Mouse (Mus musculus): ENCODE measurements at regions not wholly inside any gene's neighbourhood (a gene's known extent, or its start where the extent isn't known, plus 50 kb on each side); places are given as distances from the start of the nearest gene placed in this dataset.
"Not testable (repeated sequence)": the region's sequence is repeated elsewhere in the genome, so short reads cannot be mapped to it uniquely, and the experiment has no call there.

DNA sequence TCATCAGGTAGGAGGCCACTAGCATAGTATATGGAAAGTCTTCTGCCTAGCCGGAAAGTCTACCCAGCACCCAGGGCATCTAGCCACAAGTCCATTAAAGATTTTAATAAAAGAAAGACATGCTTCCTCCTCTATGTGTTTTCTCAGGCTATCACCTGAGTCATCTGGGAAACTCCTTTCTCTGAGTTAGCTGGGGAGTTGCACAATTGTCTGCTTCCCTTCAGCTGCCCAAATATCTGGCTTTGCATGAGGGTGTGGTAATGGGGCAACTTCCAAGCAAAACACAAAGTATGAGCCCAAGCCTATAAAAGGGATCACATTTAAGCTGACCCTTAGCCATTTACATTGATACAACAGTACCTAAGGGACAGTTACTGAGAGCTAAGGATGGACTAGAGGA is 376.9 kb upstream of the Tbl1xr1 start:
- Histone ChIP-seq H3K9ac (replicated peaks; ENCODE audit: low read depth, low read length) (no peak overlapping the region), H3K27me3 (ENCODE audit: control insufficient read depth, insufficient read depth, low read length) (no peaks in the 10 kb centered on the region), H3K4me1 (ENCODE audit: control insufficient read depth, insufficient read depth) (no peaks in the 10 kb centered on the region), H3K36me3 (replicated peaks; ENCODE audit: control insufficient read depth, insufficient read depth, low read length) (no peaks in the 10 kb centered on the region), H3K4me3 (ENCODE audit: low read depth, low read length) (no peak overlapping the region), H3K9me3 (replicated peaks; ENCODE audit: control insufficient read depth, low read length) (no peaks in the 10 kb centered on the region), H3K27ac (ENCODE audit: low read depth) (no peak overlapping the region), H3K4me2 (ENCODE audit: low read depth, low read length) (no peak overlapping the region)
- DNase-seq (ENCODE audit: low spot score) (no peak), ATAC-seq (ENCODE audit: insufficient read depth, low read depth) (no peak)
- no peak for TF ChIP-seq EP300 (IDR thresholded peaks at IDR 0.05; ENCODE audit: low read depth)
- no peak for TF ChIP-seq CTCF (IDR thresholded peaks at IDR 0.05; ENCODE audit: low read depth)
- 97% methylated on average over 1 of the region's 1 CpGs for WGBS

DNA sequence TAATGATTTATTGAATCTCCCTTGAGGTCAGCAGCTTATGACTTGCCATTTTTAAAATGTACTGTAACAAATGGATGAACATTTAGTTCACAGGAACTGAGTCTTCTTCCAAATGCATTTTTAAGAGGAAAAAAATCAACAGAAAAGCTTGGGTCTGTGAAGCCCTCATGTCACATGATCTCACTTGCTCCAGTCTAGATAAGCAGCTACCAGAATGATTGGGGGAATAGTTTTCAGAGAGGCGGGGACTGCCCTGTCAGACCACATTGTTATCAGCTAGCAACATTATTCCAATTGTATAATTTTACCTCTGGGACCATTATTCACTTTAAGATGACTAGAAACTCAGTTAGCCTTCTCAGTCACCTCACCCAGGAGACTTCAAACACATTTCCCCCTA is 376.1 kb upstream of the Tbl1xr1 start:
- Histone ChIP-seq H3K4me1 (ENCODE audit: control insufficient read depth, insufficient read depth) (no peaks in the 10 kb centered on the region), H3K36me3 (replicated peaks; ENCODE audit: control insufficient read depth, insufficient read depth, low read length) (no peaks in the 10 kb centered on the region), H3K9me3 (replicated peaks; ENCODE audit: control insufficient read depth, low read length) (no peaks in the 10 kb centered on the region), H3K4me2 (ENCODE audit: low read depth, low read length) (no peak overlapping the region), H3K9ac (replicated peaks; ENCODE audit: low read depth, low read length) (no peak overlapping the region), H3K27me3 (ENCODE audit: control insufficient read depth, insufficient read depth, low read length) (no peaks in the 10 kb centered on the region), H3K27ac (ENCODE audit: low read depth) (no peak overlapping the region), H3K4me3 (ENCODE audit: low read depth, low read length) (no peak overlapping the region)
- no peak for DNase-seq (ENCODE audit: low spot score)
- ATAC-seq (ENCODE audit: insufficient read depth, low read depth): no peak
- TF ChIP-seq EP300 (IDR thresholded peaks at IDR 0.05; ENCODE audit: low read depth): no peak
- TF ChIP-seq CTCF (IDR thresholded peaks at IDR 0.05; ENCODE audit: low read depth): no peak
- WGBS: 63% methylated on average over 1 of the region's 1 CpGs

DNA sequence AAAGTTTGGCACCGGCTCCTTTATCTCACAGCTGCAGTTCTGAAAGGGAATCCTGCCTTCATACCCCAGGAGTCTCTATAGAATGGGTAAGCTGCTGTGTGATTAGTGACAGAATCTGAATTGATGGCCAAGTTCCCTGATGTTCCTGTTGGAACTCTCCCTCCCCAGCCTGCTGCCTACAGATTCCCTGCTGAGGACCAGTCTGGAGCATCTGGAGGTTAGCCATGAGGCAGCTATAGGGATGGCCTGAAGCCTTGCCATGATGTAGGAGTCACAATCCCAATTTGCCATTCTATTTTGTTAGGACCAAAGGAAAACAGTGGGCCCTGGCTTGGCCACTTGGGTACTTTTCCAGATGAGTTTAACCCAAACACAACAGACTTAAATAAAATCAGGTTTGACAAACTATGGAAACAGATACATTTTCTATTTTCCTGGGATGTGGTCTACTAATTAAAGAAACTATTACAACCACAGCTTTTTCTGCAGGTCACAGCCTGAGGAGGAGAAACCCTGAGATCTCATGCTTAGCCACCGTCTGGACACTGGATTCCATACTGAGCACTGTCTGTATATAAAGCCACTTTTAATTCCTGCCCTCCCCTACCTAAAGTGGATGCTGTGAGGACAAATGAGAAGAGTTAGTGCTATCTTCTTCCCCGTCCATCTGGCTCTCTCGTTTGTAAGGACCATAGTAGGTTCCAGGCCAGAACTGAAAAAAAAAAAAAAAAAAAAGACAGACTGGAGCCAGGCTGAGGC is 349.5 kb upstream of the Tbl1xr1 start:
- Histone ChIP-seq H3K9me3 (replicated peaks; ENCODE audit: control insufficient read depth, low read length) (no peaks in the 10 kb centered on the region), H3K4me1 (ENCODE audit: control insufficient read depth, insufficient read depth) (no peaks in the 10 kb centered on the region), H3K9ac (replicated peaks; ENCODE audit: low read depth, low read length) (no peak overlapping the region), H3K27me3 (ENCODE audit: control insufficient read depth, insufficient read depth, low read length) (no peaks in the 10 kb centered on the region), H3K4me2 (ENCODE audit: low read depth, low read length) (no peak overlapping the region), H3K4me3 (ENCODE audit: low read depth, low read length) (no peak overlapping the region), H3K36me3 (replicated peaks; ENCODE audit: control insufficient read depth, insufficient read depth, low read length) (no peaks in the 10 kb centered on the region), H3K27ac (ENCODE audit: low read depth) (no peak overlapping the region)
- ATAC-seq (ENCODE audit: insufficient read depth, low read depth) (no peak), DNase-seq (ENCODE audit: low spot score) (no peak)
- 69% methylated on average over 4 of the region's 4 CpGs for WGBS
- no peak for TF ChIP-seq CTCF (IDR thresholded peaks at IDR 0.05; ENCODE audit: low read depth)
- TF ChIP-seq EP300 (IDR thresholded peaks at IDR 0.05; ENCODE audit: low read depth): no peak

DNA sequence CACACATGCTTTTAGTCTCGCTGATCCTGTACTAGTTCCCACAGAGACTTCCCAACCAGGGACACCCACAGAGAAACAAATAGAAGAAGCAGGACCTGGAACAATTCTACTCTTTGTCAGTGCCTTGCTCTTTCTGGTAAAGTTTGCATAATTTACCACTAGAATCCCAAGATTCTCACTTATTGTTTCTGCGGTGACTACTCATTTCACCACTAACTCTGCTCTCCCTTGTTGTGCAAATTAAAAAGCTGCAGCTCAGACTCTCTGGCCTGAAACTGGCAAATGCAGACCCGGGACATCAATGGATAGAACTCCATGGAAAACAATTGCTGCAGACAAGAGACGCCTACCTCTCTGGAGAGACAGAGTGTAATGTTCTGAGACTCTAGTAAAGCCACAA is 348.4 kb upstream of the Tbl1xr1 start:
- no peak for DNase-seq (ENCODE audit: low spot score)
- no peak for TF ChIP-seq EP300 (IDR thresholded peaks at IDR 0.05; ENCODE audit: low read depth)
- no peak for TF ChIP-seq CTCF (IDR thresholded peaks at IDR 0.05; ENCODE audit: low read depth)
- H3K4me1 ChIP-seq (ENCODE audit: control insufficient read depth, insufficient read depth): no peaks in the 10 kb centered on the region
- H3K9ac ChIP-seq (replicated peaks; ENCODE audit: low read depth, low read length): no peak overlapping the region
- no peak overlapping the region for H3K4me3 ChIP-seq (ENCODE audit: low read depth, low read length)
- ATAC-seq (ENCODE audit: insufficient read depth, low read depth): no peak
- no peaks in the 10 kb centered on the region for H3K27me3 ChIP-seq (ENCODE audit: control insufficient read depth, insufficient read depth, low read length)
- 75% methylated on average over 4 of the region's 4 CpGs for WGBS
- no peak overlapping the region for H3K27ac ChIP-seq (ENCODE audit: low read depth)
- no peak overlapping the region for H3K4me2 ChIP-seq (ENCODE audit: low read depth, low read length)
- no peaks in the 10 kb centered on the region for H3K9me3 ChIP-seq (replicated peaks; ENCODE audit: control insufficient read depth, low read length)
- no peaks in the 10 kb centered on the region for H3K36me3 ChIP-seq (replicated peaks; ENCODE audit: control insufficient read depth, insufficient read depth, low read length)

DNA sequence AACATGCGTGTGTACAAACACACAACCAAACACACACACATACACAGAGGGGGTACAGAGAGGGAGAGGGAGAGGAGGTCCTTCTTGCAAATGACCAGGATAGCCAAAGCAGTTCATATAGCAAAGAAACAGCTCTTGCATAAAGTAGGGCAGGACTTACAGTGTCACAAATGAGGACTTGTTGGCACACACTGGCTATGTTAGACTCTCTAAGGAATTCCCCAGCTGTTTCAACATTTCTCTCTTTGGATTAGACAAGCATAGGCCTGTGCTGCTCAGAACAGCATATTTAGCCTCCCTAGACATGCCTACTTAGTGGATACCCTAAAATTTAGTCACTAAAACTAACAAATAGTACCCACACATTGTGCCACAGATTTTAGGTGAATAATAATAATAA is 347.1 kb upstream of the Tbl1xr1 start:
- ATAC-seq (ENCODE audit: insufficient read depth, low read depth) (no peak), DNase-seq (ENCODE audit: low spot score) (no peak)
- no peaks in the 10 kb centered on the region for H3K36me3 ChIP-seq (replicated peaks; ENCODE audit: control insufficient read depth, insufficient read depth, low read length)
- no peak overlapping the region for H3K4me3 ChIP-seq (ENCODE audit: low read depth, low read length)
- no peak overlapping the region for H3K9ac ChIP-seq (replicated peaks; ENCODE audit: low read depth, low read length)
- H3K4me2 ChIP-seq (ENCODE audit: low read depth, low read length): no peak overlapping the region
- TF ChIP-seq EP300 (IDR thresholded peaks at IDR 0.05; ENCODE audit: low read depth) (no peak), CTCF (IDR thresholded peaks at IDR 0.05; ENCODE audit: low read depth) (no peak)
- no peak overlapping the region for H3K27ac ChIP-seq (ENCODE audit: low read depth)
- no peaks in the 10 kb centered on the region for H3K9me3 ChIP-seq (replicated peaks; ENCODE audit: control insufficient read depth, low read length)
- H3K4me1 ChIP-seq (ENCODE audit: control insufficient read depth, insufficient read depth): no peaks in the 10 kb centered on the region
- H3K27me3 ChIP-seq (ENCODE audit: control insufficient read depth, insufficient read depth, low read length): no peaks in the 10 kb centered on the region
- WGBS: 96% methylated on average over 1 of the region's 1 CpGs

DNA sequence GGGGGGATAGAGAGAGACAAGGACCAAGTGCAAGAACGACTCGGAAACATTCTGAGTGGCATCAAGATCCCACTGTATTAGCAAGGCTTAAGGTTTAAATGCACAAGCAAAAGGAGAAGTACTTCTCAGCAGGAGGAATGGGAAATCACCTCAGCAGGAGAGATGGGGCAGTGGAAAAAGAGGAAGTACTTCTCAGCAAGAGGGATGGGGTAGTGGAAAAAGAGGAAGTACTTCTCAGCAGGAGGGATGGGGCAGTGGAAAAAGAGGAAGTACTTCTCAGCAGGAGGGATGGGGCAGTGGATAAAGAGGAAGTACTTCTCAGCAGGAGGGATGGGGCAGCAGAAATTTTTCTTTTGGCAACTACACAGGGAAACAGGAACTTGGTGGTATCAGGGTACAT is 340.8 kb upstream of the Tbl1xr1 start:
- not testable (repeated sequence) for H3K9ac ChIP-seq (replicated peaks; ENCODE audit: low read depth, low read length); H3K4me1 ChIP-seq (ENCODE audit: control insufficient read depth, insufficient read depth); H3K27me3 ChIP-seq (ENCODE audit: control insufficient read depth, insufficient read depth, low read length); H3K27ac ChIP-seq (ENCODE audit: low read depth); DNase-seq (ENCODE audit: low spot score); ATAC-seq (ENCODE audit: insufficient read depth, low read depth); H3K4me2 ChIP-seq (ENCODE audit: low read depth, low read length); H3K36me3 ChIP-seq (replicated peaks; ENCODE audit: control insufficient read depth, insufficient read depth, low read length); H3K4me3 ChIP-seq (ENCODE audit: low read depth, low read length); H3K9me3 ChIP-seq (replicated peaks; ENCODE audit: control insufficient read depth, low read length)
- 97% methylated on average over 2 of the region's 2 CpGs for WGBS

Measured in heart, postnatal 0 days (tissue).